Mouse (Mus musculus) spleen, adult 2 months (tissue): ENCODE measurements around the gene Gpr39. TPM values are rescaled to one million over a fixed set of nuclear protein-coding genes. Genes with fewer than 3 reads are reported as not detected.

Source experiments
- DNase-seq, 2 experiments: peaks; one replicate each; pipeline versions ENCODE4 v3.0.0 to v3.0.0-alpha.2; 2012 to 2021; ENCODE audit warnings: low spot score in 2 of 2, low read depth in 1 of 2
- H3K27ac ChIP-seq: fragments of 200-500 bp; 2 replicates; pipeline ENCODE4 v1.5.1; 2012; ENCODE audit warnings: low read length, inconsistent platforms; ENCODE audit not compliant: insufficient read depth
- H3K27me3 ChIP-seq: fragments of 200-500 bp; 2 replicates; pipeline ENCODE4 v1.6.1; 2012; ENCODE audit warnings: mild to moderate bottlenecking, moderate library complexity, low read length, inconsistent platforms; ENCODE audit not compliant: control insufficient read depth, insufficient read depth
- H3K36me3 ChIP-seq: fragments of 200-500 bp; 2 replicates; pipeline ENCODE4 v1.6.1; 2012; ENCODE audit warnings: mild to moderate bottlenecking, low read length, inconsistent platforms; ENCODE audit not compliant: control insufficient read depth, insufficient read depth
- H3K4me1 ChIP-seq: fragments of 200-500 bp; 2 replicates; pipeline ENCODE4 v1.6.1; 2011; ENCODE audit warnings: inconsistent platforms; ENCODE audit not compliant: control insufficient read depth, insufficient read depth, insufficient read length
- H3K4me3 ChIP-seq: fragments of 200-500 bp; 2 replicates; pipeline ENCODE4 v1.5.1; 2011; ENCODE audit warnings: mild to moderate bottlenecking, inconsistent platforms; ENCODE audit not compliant: insufficient read depth, insufficient read length; ENCODE audit errors: extremely low read depth
- CTCF ChIP-seq: fragments of 200-500 bp; IDR thresholded peaks from 2 replicates; pipeline ENCODE4 v1.5.1; 2011; ENCODE audit warnings: mild to moderate bottlenecking, inconsistent platforms; ENCODE audit not compliant: insufficient read depth, insufficient read length, insufficient replicate concordance; ENCODE audit errors: extremely low read depth
- POLR2A ChIP-seq: fragments of 200-500 bp; IDR thresholded peaks from 2 replicates; pipeline ENCODE4 v1.6.1; 2011; ENCODE audit warnings: low read depth, low read length, inconsistent platforms
- WGBS: fragments of 180-500 bp; shearing (Covaris S2); methylation state at CpG from one replicate; pipeline ENCODE4 v1.1.7; 2018; 5-methylcytosine and 5-hydroxymethylcytosine counted together
- polyA plus RNA-seq: library from polyadenylated mRNA; depleted of rRNA; stranded (reverse); fragments of >200 nt; gene quantifications from 2 replicates; pipeline ENCODE4 v1.2.3, GENCODE M21; 2012

The Gpr39 gene
- polyA plus RNA-seq, 1 experiment, result 0.29 TPM

- H3K4me3 ChIP-seq, result no peak overlapping the region
- no peak overlapping the region for H3K27ac ChIP-seq
- no peaks in the 10 kb centered on the region for H3K36me3 ChIP-seq
- no peaks in the 10 kb centered on the region for H3K27me3 ChIP-seq
- H3K4me1 ChIP-seq, result no peaks in the 10 kb centered on the region
- TF ChIP-seq CTCF (no peak), POLR2A (no peak)
- DNase-seq, result no peak
- 45% methylated on average over 6 of the region's 6 CpGs for WGBS
Observed at GRCm38 (mm10) chr1:125716241-125716640, 39.4 kb downstream of the Gpr39 start.

- H3K27me3 ChIP-seq, result no peaks in the 10 kb centered on the region
- DNase-seq, result no peak
- TF ChIP-seq CTCF (no peak), POLR2A (no peak)
- H3K36me3 ChIP-seq, result no peaks in the 10 kb centered on the region
- no peak overlapping the region for H3K4me3 ChIP-seq
- no peaks in the 10 kb centered on the region for H3K4me1 ChIP-seq
- WGBS, result 90% methylated on average over 5 of the region's 5 CpGs
- no peak overlapping the region for H3K27ac ChIP-seq
Observed at GRCm38 (mm10) chr1:125717906-125718305, 41.1 kb downstream of the Gpr39 start.

- H3K4me3 ChIP-seq, result no peak overlapping the region
- 85% methylated on average over 6 of the region's 6 CpGs for WGBS
- no peaks in the 10 kb centered on the region for H3K36me3 ChIP-seq
- no peaks in the 10 kb centered on the region for H3K27me3 ChIP-seq
- no peak for DNase-seq
- no peak overlapping the region for H3K27ac ChIP-seq
- H3K4me1 ChIP-seq, result no peaks in the 10 kb centered on the region
- no peak for TF ChIP-seq CTCF
- no peak for TF ChIP-seq POLR2A
Observed at GRCm38 (mm10) chr1:125719127-125719526, 42.3 kb downstream of the Gpr39 start.

GRCm38 (mm10) chr1:125721104-125721758 is 44.4 kb downstream of the Gpr39 start:
- Histone ChIP-seq H3K36me3 (no peaks in the 10 kb centered on the region), H3K27me3 (no peaks in the 10 kb centered on the region), H3K4me3 (no peak overlapping the region), H3K27ac (no peak overlapping the region), H3K4me1 (no peaks in the 10 kb centered on the region)
- DNase-seq, result no peak
- WGBS, result 89% methylated on average over 12 of the region's 12 CpGs
- no peak for TF ChIP-seq POLR2A
- TF ChIP-seq CTCF, result no peak

GRCm38 (mm10) chr1:125724304-125724703 is 47.5 kb downstream of the Gpr39 start:
- Histone ChIP-seq H3K4me3 (no peak overlapping the region), H3K27ac (no peak overlapping the region), H3K27me3 (no peaks in the 10 kb centered on the region), H3K4me1 (no peaks in the 10 kb centered on the region), H3K36me3 (no peaks in the 10 kb centered on the region)
- TF ChIP-seq CTCF (no peak), POLR2A (no peak)
- no peak for DNase-seq
- 80% methylated on average over 5 of the region's 5 CpGs for WGBS

GRCm38 (mm10) chr1:125729025-125729565 is 52.3 kb downstream of the Gpr39 start:
- Histone ChIP-seq H3K27me3 (no peaks in the 10 kb centered on the region), H3K36me3 (no peaks in the 10 kb centered on the region), H3K4me1 (no peaks in the 10 kb centered on the region), H3K4me3 (no peak overlapping the region), H3K27ac (no peak overlapping the region)
- no peak for DNase-seq
- WGBS, result 70% methylated on average over 6 of the region's 6 CpGs
- TF ChIP-seq CTCF, result no peak
- no peak for TF ChIP-seq POLR2A
